In the genomic region with DNA sequence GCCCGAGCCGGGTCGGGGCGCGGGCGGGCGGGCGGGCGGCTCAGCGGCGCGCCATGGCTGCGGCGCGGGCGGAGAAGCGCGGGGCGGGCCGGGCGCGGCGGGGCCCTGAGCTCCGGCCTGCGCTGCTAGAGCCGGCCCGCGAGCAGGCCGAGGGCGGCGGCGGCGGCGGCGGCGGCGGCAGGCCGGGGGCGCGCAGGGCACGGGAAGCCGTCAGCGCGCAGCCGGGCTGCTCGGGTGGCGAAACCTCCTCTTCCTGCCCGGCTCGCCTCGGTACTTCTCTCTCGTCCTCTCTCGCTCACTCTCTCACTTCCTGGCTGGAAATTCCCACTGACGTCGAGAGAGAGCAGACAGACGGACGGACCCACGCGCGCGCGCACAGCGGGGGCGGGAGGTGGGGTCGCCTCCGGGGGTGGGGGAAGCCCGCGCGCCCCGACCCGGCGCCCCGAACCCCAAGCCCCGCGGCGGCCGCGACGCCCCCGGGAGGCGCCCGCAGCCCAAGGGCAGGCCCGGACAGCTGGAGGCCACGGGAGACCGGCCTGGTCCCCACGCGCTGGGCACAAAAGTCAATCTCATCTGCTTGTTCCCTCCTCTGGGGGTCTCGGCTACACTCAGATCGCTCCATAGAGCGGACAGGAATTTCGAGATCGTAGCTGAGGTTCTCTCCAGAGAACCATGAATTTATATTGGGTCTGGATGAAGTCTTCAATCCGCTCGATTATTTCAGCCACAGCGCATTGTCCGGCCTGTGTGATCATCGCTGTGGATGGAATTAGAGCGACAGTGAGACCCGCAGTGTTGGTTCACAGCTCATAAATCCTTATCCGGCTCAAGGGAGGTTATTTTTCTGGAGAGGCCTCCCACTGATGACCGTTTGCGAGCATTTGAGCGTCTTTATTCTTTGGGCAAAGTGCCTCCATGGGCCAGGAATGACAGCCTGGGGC, we compare ENCODE assay signal across 8 mouse cellular contexts. TPM values are rescaled to one million over a fixed set of nuclear protein-coding genes. Genes with fewer than 3 reads are reported as not detected.
DNase-seq lines count a peak whose midpoint lies in the region; ATAC-seq and TF ChIP-seq lines count a peak whose summit lies in the region.

TSS of gene Nfkb1 (minus strand) at position 357 of the 941 bp plus-strand sequence.

- no peaks in the 10 kb centered on the region for H3K36me3 ChIP-seq in embryonic facial prominence, embryonic 14.5 days (ENCODE audit: control insufficient read depth, insufficient read depth, low read length)
- H3K36me3 ChIP-seq in midbrain, postnatal 0 days (ENCODE audit: insufficient read depth, low read length), result no peaks in the 10 kb centered on the region

- no peak for TF ChIP-seq CTCF in midbrain, postnatal 0 days (IDR thresholded peaks at IDR 0.05)

- H3K27ac ChIP-seq in embryonic facial prominence, embryonic 14.5 days (replicated peaks; ENCODE audit: low read depth, low read length), result peak within 1 kb of the TSS; percentile 94
- H3K27ac ChIP-seq in midbrain, postnatal 0 days (ENCODE audit: low read depth, low read length), result peak within 1 kb of the TSS; percentile 89

- no peaks in the 10 kb centered on the region for H3K27me3 ChIP-seq in embryonic facial prominence, embryonic 14.5 days (replicated peaks; ENCODE audit: control insufficient read depth, insufficient read depth, low read length)
- no peaks in the 10 kb centered on the region for H3K27me3 ChIP-seq in midbrain, postnatal 0 days (ENCODE audit: insufficient read depth, low read length)

- H3K4me2 ChIP-seq in embryonic facial prominence, embryonic 14.5 days (ENCODE audit: low read depth, low read length), result peak within 1 kb of the TSS; percentile 77
- peak within 1 kb of the TSS; percentile 86 for H3K4me2 ChIP-seq in midbrain, postnatal 0 days (ENCODE audit: low read depth, low read length, poor library complexity, severe bottlenecking)

- peak within 1 kb of the TSS; percentile 83 for H3K4me3 ChIP-seq in embryonic facial prominence, embryonic 14.5 days (ENCODE audit: low read depth, low read length)
- H3K4me3 ChIP-seq in midbrain, postnatal 0 days (ENCODE audit: low read depth, low read length), result peak within 1 kb of the TSS; percentile 81

- no peaks in the 10 kb centered on the region for H3K9me3 ChIP-seq in embryonic facial prominence, embryonic 14.5 days (ENCODE audit: control insufficient read depth, low read length)
- no peaks in the 10 kb centered on the region for H3K9me3 ChIP-seq in midbrain, postnatal 0 days (ENCODE audit: low read length)

- peaks cover 33% of the 10 kb centered on the region for H3K4me1 ChIP-seq in embryonic facial prominence, embryonic 14.5 days (ENCODE audit: control insufficient read depth, insufficient read depth, low read length)
- H3K4me1 ChIP-seq in midbrain, postnatal 0 days (ENCODE audit: insufficient read depth, low read length), result peaks cover 10% of the 10 kb centered on the region; the same call in 1 of the 2 replicates

- DNase-seq in 3134 (ENCODE audit: extremely low read depth, insufficient read length, low spot score) (peak; percentile 62), liver (peak; percentile 48)
- DNase-seq in adrenal gland, postnatal 10 days, result peak; percentile 79
- DNase-seq in embryonic facial prominence, embryonic 14.5 days (ENCODE audit: low spot score), result peak; percentile 80
- peak; percentile 74 to 80 for DNase-seq in heart, adult 9 months (ENCODE audit: low spot score in 2 of 2)
- DNase-seq in kidney, adult 8-10 months, result peak; percentile 49 to 53
- DNase-seq in midbrain, postnatal 0 days (ENCODE audit: low spot score), result peak; percentile 64
- DNase-seq in spleen, postnatal 10 days (ENCODE audit: low spot score in 2 of 2), result peak; percentile 52 to 73

- 2% methylated on average over 20 of the region's 102 CpGs for WGBS in embryonic facial prominence, embryonic 14.5 days
- under 1% methylated on average over 56 of the region's 102 CpGs for WGBS in midbrain, postnatal 0 days

- H3K9ac ChIP-seq in embryonic facial prominence, embryonic 14.5 days (ENCODE audit: low read depth, low read length), result peak within 1 kb of the TSS; percentile 99
- peak within 1 kb of the TSS; percentile 94 for H3K9ac ChIP-seq in midbrain, postnatal 0 days (replicated peaks; ENCODE audit: low read length, poor library complexity, severe bottlenecking)

- peak; percentile 88 for ATAC-seq in embryonic facial prominence, embryonic 14.5 days (ENCODE audit: low read depth)
- ATAC-seq in midbrain, postnatal 0 days (ENCODE audit: low FRiP score), result peak; percentile 83

RNA-seq across cellular contexts. Expression of gene Nfkb1, which starts in this region (rescaled TPM):
- 10 to 100 TPM; 48.3 to 58.1 TPM for total RNA-seq in adrenal gland, postnatal 10 days (2021)
- 25.4 and 26.0 TPM in 2 replicates for polyA plus RNA-seq in embryonic facial prominence, embryonic 14.5 days (2014; fragmentation: Nextera tagmentation; extraction: Ambion mirVana)
- total RNA-seq in midbrain, postnatal 0 days (2014; rRNA removed), result 26.2 and 27.0 TPM in 2 replicates
- polyA plus RNA-seq in midbrain, postnatal 0 days (2015; fragmentation: Nextera tagmentation; extraction: Ambion mirVana), result 4.1 and 4.2 TPM in 2 replicates

Comparison
In these comparisons a context has a peak if more than half of its experiments do, and no peak if none do; other contexts are left out.
1. Peak in every context shown above with its lines: DNase-seq, ATAC-seq, H3K4me3 ChIP-seq and H3K27ac ChIP-seq.